Mouse (Mus musculus): ENCODE data around the gene Lta. TPM values are rescaled to one million over a fixed set of nuclear protein-coding genes. Genes with fewer than 3 reads are reported as not detected.

The Lta gene
- polyA plus RNA-seq, 1 experiment = 0.19 TPM

DNA sequence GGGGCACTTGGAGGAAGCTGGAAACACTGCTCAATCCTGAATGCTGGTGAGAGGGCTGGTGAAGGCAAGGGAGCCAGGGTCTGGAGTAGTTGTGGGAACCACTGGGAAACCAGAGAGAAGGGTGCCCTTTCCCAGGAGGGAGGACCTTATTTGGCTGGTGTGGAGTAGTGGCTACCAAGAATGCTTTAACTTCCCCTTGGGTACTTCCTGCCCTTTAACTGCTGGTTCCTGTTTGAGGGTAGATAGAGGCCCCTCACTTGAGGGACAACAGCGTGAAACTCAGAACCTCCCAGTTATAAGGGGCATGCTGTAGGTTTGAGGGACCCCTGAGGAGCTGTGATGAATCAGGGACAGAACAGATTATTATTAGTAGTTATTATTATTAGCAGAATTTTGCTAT lies 16.0 kb downstream of the Lta start:
- no peaks in the 10 kb centered on the region for H3K4me1 ChIP-seq (ENCODE audit: control insufficient read depth, insufficient read depth, low read length)
- no peak overlapping the region for H3K27ac ChIP-seq (ENCODE audit: insufficient read depth, low read length)
- no peak overlapping the region for H3K4me3 ChIP-seq (ENCODE audit: insufficient read depth, low read length)
- TF ChIP-seq POLR2A (IDR thresholded peaks at IDR 0.05; ENCODE audit: extremely low read depth, insufficient read depth, low read length) = no peak
- TF ChIP-seq CTCF (IDR thresholded peaks at IDR 0.05; ENCODE audit: extremely low read depth, insufficient read depth, low read length) = no peak

DNA sequence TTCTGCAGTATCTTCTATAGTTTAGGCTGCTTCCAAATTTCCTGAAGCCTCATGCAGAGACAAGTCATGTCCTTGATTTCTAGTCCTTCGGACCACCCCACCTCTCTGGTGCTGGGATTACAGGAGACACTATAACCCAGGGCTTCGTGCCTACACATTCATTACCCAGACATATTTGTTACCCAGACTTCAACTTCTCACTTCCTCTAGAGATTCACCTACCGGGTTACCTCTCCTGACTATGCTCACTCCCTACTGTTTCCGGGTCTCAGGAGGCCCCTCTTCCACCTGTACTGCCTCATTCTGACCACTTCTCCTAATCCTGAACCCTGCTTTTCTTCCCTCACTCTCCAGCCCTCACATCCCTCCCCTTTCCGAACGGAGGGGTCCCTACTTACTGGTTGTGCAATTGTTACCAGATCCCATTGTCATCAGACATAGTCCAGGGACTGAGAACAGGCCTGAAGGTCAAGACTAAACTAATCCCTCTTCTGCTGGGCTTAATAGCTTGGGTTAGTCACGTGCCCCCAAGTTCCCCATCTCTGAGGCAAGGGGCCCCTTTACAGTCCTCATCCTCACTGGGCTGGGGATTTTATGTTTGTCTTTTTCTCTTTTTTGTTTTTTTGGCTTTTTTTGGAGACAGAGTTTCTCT lies 17.1 kb downstream of the Lta start, which contains the start of gene Lst1:
TSS of gene Lst1 (minus strand) at position 481 of the 652 bp plus-strand sequence.
- no peak within 1 kb of the TSS for H3K27ac ChIP-seq (ENCODE audit: insufficient read depth, low read length)
- TF ChIP-seq POLR2A (IDR thresholded peaks at IDR 0.05; ENCODE audit: extremely low read depth, insufficient read depth, low read length) (no peak), CTCF (IDR thresholded peaks at IDR 0.05; ENCODE audit: extremely low read depth, insufficient read depth, low read length) (no peak)
- H3K4me1 ChIP-seq (ENCODE audit: control insufficient read depth, insufficient read depth, low read length) = no peaks in the 10 kb centered on the region
- no peak within 1 kb of the TSS for H3K4me3 ChIP-seq (ENCODE audit: insufficient read depth, low read length)

DNA sequence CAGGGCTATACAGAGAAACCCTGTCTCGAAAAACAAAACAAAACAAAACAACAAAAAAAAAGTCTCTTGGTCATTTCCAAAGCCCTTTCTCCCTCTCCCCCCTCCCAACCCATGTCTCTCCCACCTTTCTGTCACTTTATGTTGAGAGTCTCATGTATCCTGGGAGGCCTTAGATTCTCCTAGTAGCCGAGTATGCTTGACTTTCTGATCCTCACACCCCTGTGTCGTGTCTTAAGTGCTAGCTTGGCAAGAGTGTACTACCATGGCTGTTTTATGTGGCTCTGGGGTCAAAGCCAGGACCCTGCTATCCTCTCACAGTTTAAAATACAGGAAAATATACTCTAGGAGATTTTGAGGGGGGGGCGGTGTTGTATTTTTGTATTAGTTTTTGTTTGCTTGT lies 17.8 kb downstream of the Lta start:
- Histone ChIP-seq H3K27ac (ENCODE audit: insufficient read depth, low read length) (no peak overlapping the region), H3K4me1 (ENCODE audit: control insufficient read depth, insufficient read depth, low read length) (no peaks in the 10 kb centered on the region), H3K4me3 (ENCODE audit: insufficient read depth, low read length) (no peak overlapping the region)
- TF ChIP-seq CTCF (IDR thresholded peaks at IDR 0.05; ENCODE audit: extremely low read depth, insufficient read depth, low read length) (no peak), POLR2A (IDR thresholded peaks at IDR 0.05; ENCODE audit: extremely low read depth, insufficient read depth, low read length) (no peak)

DNA sequence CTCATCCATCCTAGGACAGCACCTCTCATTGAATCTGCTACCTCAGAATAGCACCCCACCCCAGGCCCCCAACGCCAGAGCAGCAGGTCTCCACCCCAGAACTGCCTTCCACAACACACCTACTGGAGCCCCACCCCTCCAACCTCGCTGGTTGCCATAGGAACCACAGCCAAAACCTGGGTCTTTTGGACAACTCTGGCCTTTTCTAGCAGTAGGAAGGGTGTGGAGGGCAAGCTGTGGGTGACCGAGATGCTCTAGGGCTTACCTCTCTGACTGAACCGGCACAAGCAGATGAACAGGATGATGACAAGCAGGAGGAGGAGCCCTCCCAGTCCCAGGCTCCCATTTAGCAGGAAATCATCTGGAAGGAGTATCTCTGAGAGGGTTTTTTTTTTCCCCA lies 18.5 kb downstream of the Lta start:
- peak overlapping the region; percentile 35 for H3K4me3 ChIP-seq (ENCODE audit: insufficient read depth, low read length)
- no peaks in the 10 kb centered on the region for H3K4me1 ChIP-seq (ENCODE audit: control insufficient read depth, insufficient read depth, low read length)
- 0 out of 2 replicates have a peak, but pooled peaks have one; percentile 23 for TF ChIP-seq POLR2A (IDR thresholded peaks at IDR 0.05; ENCODE audit: extremely low read depth, insufficient read depth, low read length)
- TF ChIP-seq CTCF (IDR thresholded peaks at IDR 0.05; ENCODE audit: extremely low read depth, insufficient read depth, low read length) = no peak
- H3K27ac ChIP-seq (ENCODE audit: insufficient read depth, low read length) = no peak overlapping the region

DNA sequence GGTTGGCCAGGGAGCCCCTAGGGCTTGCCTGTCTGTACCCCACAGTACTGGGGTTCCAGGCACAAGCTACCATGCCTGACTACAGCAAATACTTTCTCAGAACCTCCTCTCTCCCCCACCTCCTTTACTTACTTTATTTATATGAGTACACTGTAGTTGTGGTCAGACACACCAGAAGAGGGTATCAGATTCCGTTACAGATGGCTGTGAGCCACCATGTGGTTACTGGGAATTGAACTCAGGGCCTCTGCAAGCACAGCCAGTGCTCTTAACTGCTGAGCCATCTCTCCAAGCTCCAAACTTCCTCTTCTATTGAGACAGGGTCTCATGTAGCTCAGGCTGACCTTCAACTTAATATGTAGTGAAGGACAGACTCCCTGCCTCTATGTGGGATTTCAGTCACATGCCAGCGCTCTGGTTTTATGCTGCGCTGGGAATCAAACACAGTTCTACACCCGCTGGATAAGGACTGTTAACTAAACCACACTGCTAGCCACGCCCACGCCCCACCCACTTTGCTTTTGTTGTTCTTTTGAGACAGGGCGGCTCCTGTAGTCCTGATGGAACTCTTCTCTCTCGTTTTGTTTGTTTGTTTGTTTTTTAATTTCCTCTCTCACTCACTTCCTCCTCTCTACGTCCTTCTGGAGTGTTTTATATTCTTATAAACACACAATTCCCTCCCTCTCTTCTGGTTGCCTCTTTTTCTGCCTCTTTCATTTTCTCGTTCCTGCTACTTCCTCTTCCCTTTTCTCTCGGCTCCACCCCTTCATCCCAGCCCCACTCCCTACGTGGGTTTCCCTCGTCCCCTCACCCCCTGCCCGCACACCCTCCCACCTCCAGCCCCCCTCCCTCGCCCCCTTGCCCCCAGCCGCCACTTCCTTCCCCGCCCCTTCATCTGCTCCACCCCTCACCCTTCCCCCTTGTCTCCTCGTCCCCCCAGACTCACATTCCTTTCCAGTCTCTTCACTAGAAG lies 19.2 kb downstream of the Lta start:
- Histone ChIP-seq H3K4me3 (ENCODE audit: insufficient read depth, low read length) (peak overlapping the region; percentile 35), H3K4me1 (ENCODE audit: control insufficient read depth, insufficient read depth, low read length) (no peaks in the 10 kb centered on the region), H3K27ac (ENCODE audit: insufficient read depth, low read length) (no peak overlapping the region)
- no peak for TF ChIP-seq POLR2A (IDR thresholded peaks at IDR 0.05; ENCODE audit: extremely low read depth, insufficient read depth, low read length)
- no peak for TF ChIP-seq CTCF (IDR thresholded peaks at IDR 0.05; ENCODE audit: extremely low read depth, insufficient read depth, low read length)

DNA sequence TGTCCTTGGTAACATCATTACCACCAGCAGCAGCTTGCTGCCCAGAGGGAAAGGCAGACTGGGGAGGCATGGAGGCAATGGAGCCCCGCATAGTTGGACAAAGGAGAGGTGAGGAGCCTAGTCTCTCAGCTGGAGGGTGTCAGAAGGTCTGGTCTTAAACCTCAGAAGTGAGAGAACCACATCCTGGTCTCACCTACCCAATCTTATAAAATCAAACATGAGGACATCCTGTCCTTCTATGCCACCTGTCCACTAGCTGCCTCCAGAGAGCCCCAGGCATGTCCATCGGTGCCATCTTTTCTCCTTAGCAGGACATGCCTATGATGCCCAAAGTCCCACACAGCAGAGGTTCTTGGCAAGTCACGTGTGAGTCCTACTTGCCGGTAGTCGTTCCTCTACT lies 25.1 kb downstream of the Lta start:
- H3K27ac ChIP-seq (ENCODE audit: insufficient read depth, low read length) = no peak overlapping the region
- H3K4me1 ChIP-seq (ENCODE audit: control insufficient read depth, insufficient read depth, low read length) = no peaks in the 10 kb centered on the region
- no peak overlapping the region for H3K4me3 ChIP-seq (ENCODE audit: insufficient read depth, low read length)
- TF ChIP-seq POLR2A (IDR thresholded peaks at IDR 0.05; ENCODE audit: extremely low read depth, insufficient read depth, low read length) (no peak), CTCF (IDR thresholded peaks at IDR 0.05; ENCODE audit: extremely low read depth, insufficient read depth, low read length) (no peak)

DNA sequence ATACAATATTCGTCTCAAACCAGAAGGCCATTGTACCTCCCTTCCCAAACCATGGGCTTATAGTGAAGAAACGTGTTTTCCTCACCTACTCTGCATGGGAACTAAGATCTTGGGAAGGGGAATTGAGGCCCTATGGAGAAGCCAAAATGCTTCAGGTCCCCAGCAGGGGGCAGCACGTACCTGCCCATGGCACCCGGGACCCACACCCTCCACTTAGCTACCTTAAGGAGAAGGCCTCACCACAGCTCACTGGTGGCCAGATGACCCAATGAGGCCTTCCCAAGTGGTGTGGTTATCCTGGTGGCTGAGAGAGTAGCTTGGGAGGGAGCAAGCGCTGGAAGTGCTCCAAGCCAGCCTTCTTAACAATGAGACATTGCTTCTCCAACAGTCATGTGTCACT lies 26.6 kb downstream of the Lta start:
- Histone ChIP-seq H3K4me3 (ENCODE audit: insufficient read depth, low read length) (no peak overlapping the region), H3K27ac (ENCODE audit: insufficient read depth, low read length) (no peak overlapping the region), H3K4me1 (ENCODE audit: control insufficient read depth, insufficient read depth, low read length) (no peaks in the 10 kb centered on the region; the same call in 1 of the 2 replicates)
- TF ChIP-seq CTCF (IDR thresholded peaks at IDR 0.05; ENCODE audit: extremely low read depth, insufficient read depth, low read length) (peak; percentile 74), POLR2A (IDR thresholded peaks at IDR 0.05; ENCODE audit: extremely low read depth, insufficient read depth, low read length) (no peak)

DNA sequence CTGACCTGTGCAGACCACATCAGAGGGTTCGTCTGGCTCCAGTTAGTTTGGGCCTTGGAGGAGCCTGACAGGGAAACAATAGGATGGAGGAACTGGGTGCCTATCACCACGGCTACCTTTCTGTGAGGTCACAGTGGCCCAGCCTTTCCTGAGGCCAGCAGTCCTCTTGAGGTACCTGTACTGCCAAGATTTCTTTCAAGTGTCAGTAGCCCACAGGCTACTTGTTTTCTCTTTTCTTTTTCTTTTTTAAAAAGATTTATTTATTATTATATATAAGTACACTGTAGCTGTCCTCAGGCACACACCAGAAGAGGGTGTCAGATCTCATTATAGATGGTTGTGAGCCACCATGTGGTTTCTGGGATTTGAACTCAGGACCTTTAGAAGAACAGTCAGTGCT lies 29.2 kb downstream of the Lta start, which contains the start of gene Aif1:
TSS of gene Aif1 (minus strand) at position 101 of the 400 bp plus-strand sequence.
- Histone ChIP-seq H3K4me3 (ENCODE audit: insufficient read depth, low read length) (no peak within 1 kb of the TSS), H3K4me1 (ENCODE audit: control insufficient read depth, insufficient read depth, low read length) (no peaks in the 10 kb centered on the region; the same call in 1 of the 2 replicates), H3K27ac (ENCODE audit: insufficient read depth, low read length) (no peak within 1 kb of the TSS)
- no peak for TF ChIP-seq CTCF (IDR thresholded peaks at IDR 0.05; ENCODE audit: extremely low read depth, insufficient read depth, low read length)
- TF ChIP-seq POLR2A (IDR thresholded peaks at IDR 0.05; ENCODE audit: extremely low read depth, insufficient read depth, low read length) = no peak

DNA sequence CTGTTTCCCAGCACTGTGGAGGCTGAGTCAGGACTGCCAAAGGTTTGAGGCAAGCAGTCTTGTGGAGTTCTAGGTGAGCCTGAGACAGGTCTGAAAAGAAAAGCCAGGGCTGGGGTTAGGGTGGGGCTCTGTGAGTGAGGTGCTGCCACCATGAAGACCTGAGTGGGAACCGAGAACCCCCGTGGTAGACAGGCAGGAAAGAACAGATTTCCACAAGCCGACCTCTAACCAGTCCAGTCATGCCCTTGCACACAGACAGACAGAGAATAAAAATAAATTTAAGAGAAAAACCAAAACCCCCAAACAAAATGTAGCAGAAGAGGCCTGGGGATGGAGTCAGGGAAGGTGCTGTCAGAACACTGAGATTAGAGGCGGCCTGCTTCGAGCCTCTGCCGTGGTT lies 29.8 kb downstream of the Lta start:
- Histone ChIP-seq H3K27ac (ENCODE audit: insufficient read depth, low read length) (no peak overlapping the region), H3K4me1 (ENCODE audit: control insufficient read depth, insufficient read depth, low read length) (no peaks in the 10 kb centered on the region; the same call in 1 of the 2 replicates), H3K4me3 (ENCODE audit: insufficient read depth, low read length) (no peak overlapping the region)
- TF ChIP-seq POLR2A (IDR thresholded peaks at IDR 0.05; ENCODE audit: extremely low read depth, insufficient read depth, low read length) = no peak
- TF ChIP-seq CTCF (IDR thresholded peaks at IDR 0.05; ENCODE audit: extremely low read depth, insufficient read depth, low read length) = no peak
